Mouse (Mus musculus) heart, postnatal 25 days (tissue): Measurements from ENCODE around the gene Golt1b. TPM values are rescaled to one million over a fixed set of nuclear protein-coding genes. Genes with fewer than 3 reads are reported as not detected.
"Not testable (repeated sequence)": the region's sequence is repeated elsewhere in the genome, so short reads cannot be mapped to it uniquely, and the experiment has no call there.

ENCODE experiments used
- DNase-seq: peaks from one replicate; pipeline ENCODE4 v3.0.0; 2022; ENCODE audit warnings: low spot score
- intact Hi-C: fragments of 180-260 bp; cut with DNase I; formaldehyde crosslinking; loops from one replicate; pipeline ENCODE4 v1.15.1; 2025
- total RNA-seq, 2 experiments: library from RNA; stranded (reverse); gene quantifications; 2 replicates each; pipeline ENCODE4 v1.2.3; 2021

Golt1b gene
- total RNA-seq: 10 to 100 TPM; 15.2 to 21.6 TPM

DNA sequence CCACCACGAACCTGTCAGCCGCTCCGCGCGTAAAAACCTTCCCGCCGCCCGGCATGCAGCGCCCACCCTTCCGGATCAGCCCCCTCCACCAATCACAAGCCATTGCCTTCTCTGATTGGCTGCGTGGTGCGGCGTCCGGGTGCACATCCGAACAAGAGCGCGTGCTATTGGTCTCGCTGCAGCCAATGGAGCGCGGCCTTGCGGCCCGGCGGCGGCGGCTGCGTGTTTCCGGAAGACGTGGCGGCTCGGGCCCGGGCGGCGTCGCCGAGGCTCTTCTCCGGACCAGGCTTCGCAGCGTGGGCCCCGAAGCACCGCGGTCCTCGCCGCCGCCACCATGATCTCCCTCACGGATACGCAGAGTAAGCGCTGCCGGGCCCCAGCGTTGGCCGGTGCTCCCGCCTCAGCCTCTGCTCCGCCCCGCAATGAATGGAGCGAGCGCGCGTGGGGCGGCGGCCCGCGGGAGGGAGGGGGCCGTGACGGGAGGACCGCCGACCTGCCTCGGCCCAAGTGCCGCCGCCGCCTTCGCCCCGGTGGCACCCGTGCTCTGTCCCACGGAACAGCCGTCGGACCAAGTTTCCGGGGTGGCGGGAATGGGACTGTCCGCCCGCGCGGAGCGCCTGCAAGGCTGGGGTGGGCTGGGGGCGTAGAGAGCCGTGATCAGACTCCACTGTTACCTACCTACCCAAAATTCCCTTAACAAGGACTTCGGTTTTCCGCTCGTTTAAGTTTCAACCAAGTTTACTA lies at the start of gene Golt1b, which contains the start of gene Recql:
Gene Golt1b, plus strand, starts transcription at position 211 of the 744 bp plus-strand sequence.
Gene Recql, minus strand, starts transcription at position 77 of the 744 bp plus-strand sequence.
- intact Hi-C loops: loop anchor here (5.0 kb wide), 2 partner anchors 130 to 370 kb away; partner anchors contain the start of gene Cmas
- peak; percentile 98 for DNase-seq

DNA sequence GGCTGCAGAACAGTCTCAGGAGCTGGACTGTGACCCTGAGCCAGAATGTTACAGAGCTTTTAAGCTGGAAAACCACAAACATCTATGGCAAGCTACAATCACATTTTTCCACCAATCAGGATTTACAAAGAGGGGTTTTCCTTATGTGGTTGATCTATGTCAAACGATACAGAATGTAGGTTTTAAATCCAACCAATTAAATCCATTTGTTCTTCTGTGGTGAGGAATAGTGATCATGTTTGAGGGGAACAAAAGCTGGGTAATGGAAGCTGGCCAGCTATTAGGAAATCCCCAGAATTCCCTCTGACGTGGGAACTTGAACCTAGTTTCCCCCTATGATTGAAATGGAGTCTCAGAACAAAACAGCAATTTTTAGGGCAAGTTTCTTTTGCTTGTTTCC lies 48.1 kb upstream of the Golt1b start:
- DNase-seq: no peak

DNA sequence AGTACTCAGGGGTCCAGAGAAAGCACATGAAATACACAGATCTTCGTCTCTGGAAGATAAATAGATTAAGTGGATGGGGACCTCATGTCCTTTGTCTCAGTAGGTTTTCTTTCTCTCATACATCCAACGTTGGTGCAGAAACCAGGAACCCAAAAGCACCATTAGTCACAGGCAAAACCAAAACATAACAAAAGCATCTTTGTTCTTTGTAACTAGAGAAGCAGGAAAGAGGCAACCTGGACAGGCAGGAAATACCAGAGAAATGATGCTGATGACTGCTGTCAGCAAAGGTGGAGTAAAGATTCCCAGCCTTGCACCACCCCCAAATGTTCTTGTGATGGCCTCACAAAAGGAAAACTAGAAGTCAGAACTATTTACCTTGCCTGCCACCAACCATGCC lies 47.4 kb upstream of the Golt1b start:
- intact Hi-C loops: no loop called here
- no peak for DNase-seq

More for the DNA sequence above, 48.1 kb upstream of the Golt1b start:
- intact Hi-C loops: no loop called here

DNA sequence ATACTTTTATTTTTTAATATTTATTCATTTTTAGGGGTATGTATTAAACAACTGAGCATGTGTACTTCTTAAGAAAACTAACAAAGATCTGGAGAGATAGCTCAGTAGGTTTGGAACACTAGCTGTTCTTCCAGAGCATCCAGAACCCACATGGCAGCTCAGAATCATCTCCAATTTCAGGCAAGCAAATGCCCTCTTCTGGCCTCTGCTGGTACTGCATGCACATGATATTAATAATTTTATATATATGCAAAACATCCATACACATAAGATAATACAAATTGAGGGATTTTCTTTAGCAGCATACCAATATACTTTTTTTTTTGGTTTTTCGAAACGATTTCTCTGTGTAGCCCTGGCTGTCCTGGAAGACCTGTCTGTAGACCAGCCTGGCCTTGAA lies 43.5 kb upstream of the Golt1b start:
- DNase-seq: no peak
- intact Hi-C loops: loop anchor here (10.0 kb wide), 1 partner anchor 411 kb away; the partner anchor contains the start of gene Cmas

DNA sequence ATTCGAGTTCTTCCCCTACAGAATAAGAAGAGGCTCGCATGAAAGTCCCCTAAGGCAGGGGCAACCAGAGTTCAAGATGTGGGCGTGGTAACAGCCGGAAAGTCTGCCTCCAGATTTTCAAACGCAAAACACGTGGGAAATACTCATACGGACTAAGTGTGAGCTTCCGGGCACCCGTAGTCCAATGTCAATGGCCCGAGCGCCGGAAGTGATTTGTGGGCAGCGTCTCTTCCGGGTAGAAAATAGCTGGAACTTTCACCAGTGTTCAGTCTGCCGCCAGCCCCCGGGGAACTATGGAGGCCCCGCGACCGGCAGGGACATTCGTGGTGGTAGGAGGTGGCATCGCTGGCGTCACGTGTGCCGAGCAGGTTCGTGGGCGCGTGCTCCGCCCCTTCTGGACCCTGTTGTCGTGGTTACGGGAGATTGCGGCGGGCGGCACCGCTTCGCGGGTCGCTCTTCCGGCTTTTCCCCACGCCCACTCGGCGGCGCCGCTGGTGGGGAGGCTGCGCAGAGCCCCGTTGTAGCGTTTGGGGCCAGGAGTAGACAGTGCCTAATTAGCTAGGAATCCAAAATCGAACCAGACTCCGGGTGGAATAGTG lies 41.5 kb upstream of the Golt1b start, which contains the start of gene Pyroxd1:
Gene Pyroxd1, plus strand, starts transcription at position 215 of the 599 bp plus-strand sequence.
- DNase-seq: peak; percentile 62
- intact Hi-C loops: loop anchor here (5.0 to 10.0 kb wide), 2 partner anchors 162 to 409 kb away; partner anchors contain the start of genes Cmas and Ldhb

DNA sequence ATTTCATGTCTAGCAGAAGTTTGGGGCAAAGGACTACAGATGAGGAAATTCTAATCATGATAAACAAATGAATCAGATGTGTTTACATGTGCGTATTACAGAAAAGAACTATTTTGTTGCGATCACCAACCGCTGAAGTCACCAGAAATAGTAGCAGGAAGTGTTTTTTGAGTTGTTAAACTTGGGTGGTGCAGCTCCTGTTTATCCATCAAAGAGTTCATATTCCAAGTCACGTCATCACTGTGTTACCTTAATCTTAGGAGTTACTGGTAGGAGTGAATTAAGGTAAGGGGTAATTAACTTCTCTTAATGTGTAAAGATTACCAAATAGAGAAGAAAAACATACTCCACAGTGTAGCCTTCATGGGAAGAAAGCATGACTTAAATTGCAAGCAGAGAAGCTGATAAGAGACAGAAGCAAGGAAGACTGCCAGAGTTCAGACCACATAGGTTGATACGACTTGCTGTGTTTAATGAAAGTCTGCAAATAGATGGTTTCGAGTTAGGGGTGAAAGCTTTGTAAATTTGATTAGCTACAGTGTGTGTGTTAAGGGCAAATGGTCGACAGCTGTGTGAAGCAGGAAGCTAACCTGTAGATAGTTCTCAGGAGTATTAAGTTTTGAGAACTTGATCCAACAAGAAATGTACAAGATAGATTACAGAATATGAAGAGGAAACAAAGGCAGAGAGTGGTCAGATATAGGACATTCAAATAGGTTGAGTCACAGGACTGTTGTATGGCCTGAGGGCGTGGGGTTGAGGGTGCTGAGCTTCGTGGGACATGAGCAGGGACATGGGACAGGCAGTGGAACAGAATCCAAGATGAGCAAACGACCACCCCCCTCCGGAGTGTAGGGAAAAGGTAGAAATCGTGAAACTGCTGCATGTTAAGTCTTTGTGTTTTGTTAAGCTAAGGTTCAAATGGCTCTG lies 40.6 kb upstream of the Golt1b start:
- no peak for DNase-seq
- intact Hi-C loops: loop anchor here (5.0 to 10.0 kb wide), 2 partner anchors 161 to 408 kb away; partner anchors contain the start of genes Cmas and Ldhb

DNA sequence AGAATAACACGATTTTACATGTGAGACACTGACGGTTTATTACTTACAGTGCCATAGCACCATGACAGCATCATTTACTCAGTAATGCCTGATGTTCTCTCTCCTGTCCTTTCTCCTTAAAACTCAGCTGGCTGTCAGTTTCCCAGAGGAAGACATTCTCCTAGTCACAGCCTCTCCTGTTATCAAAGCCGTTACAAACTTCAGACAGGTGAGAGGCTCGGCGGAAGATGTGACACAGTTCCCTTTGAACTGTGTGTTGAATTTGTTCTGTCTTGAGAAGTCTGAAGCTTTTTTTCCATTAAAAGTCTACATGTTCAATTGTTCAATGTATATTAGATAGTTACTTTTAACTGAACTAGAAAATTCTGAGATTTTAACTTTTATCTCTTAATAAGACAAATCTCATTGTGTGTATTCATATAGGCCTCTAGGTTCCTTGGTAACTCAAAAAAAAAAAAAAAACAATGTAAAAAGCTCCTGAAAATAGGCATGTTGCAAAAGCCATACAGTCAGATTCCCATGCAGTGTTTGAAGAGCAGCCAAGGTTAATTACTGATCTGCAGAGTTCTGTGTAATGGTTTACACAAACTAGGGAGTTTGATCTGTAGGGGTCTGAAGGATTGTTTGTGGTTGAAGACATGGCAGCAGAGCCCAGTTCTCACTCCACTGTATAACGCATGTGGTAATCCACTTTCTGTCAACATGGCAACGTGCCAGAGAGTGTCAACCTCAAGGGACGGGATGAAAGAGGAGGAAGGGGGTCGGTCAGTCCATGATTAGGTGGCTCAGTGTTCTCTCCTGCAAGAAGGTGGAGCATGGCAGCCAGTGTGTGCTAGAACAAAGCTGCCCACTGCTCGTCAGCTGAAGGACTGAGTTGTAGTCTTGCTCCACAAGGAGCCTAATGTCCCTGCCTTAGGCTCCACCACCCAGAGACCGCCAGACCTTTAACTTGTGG lies 39.3 kb upstream of the Golt1b start:
- no peak for DNase-seq

DNA sequence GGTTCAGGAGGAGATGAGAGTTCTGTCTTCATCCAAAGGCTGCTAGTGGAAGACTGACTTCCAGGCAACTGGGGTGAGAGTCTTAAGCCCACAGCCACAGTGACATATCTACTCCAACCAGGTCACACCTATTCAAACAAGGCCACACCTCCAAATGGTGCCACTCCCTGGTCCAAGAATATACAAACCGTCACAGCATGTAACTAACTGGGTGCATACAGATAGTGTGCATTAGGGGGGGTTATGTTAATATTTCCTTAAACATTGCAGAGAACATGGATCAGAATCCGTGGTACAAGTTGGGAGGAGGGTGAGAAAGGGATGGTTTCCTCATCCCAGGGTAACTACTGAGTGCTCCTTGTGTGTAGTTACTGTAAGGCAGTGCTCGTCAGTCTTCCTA lies 34.9 kb upstream of the Golt1b start:
- DNase-seq, intact Hi-C loops: not testable (repeated sequence)

More for the DNA sequence above, 39.3 kb upstream of the Golt1b start:
- intact Hi-C loops: loop anchor here (5.0 to 10.0 kb wide), 2 partner anchors 160 to 407 kb away; partner anchors contain the start of genes Cmas and Ldhb

DNA sequence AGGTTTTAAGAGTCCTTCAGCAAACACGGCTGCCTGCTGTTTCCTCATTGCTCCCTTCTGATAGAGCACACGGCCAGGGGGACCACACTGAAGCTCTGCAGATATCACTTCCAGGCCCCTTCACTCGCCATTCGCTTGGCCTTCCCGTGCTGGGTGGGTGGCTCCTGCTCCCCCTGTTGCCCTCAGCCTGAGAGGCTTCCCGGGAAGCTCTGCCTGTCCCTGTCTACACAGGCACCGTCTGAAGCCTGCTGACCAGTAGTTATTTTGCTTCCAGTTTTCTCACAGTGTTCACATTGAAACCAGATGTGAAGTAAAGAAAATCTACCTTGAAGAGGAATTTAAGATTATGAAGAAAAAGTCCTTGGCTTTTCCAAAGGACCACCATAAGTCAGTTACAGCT lies 29.9 kb upstream of the Golt1b start:
- DNase-seq: no peak
- intact Hi-C loops: no loop called here

DNA sequence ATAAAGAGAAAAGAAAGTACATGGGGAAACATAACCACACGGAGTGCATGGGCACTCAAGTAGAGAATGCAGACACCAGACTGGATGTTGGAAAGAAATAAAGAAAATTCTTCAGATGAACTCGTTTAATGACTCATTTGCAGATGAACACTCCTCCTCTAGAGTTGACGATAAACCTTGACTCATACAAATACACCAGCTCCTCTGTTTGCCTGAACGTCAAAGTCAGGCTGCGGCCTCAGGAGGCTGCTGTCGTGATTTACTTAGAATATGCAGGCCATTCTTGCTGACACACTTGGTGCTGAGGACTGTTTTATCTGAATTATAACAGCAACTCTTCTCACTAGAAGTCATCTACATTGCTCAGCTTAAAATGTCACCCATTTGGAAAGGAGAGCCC lies 25.0 kb upstream of the Golt1b start:
- intact Hi-C loops: loop anchor here (5.0 kb wide), 1 partner anchor 155 kb away; no protein-coding TSS in a partner anchor

DNA sequence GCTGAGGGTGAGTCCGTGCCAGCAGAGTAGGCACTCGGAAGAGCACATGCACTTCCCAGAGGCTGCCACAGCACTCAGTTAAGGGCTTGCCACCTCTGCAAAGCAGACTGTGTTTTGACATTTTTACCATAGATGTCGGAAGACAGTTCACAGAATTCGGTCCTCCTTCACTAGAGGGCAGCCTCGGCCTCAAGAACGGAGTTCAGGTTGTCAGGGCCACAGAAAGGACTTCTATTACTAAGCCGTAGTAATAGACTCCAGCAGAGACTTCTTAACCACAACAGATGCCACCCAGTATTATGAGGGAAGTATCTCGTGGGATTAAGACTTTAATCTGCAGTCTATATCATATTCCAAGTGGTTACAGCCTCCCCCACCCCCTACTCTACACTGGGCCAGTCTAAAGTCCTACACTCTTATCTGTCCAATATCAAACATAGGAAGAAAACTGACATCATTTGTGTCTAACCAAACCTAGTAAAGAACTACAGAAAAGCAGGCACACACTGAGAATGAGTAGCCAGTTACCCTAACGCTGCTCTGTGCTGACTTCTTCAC lies 23.9 kb upstream of the Golt1b start:
- DNase-seq: no peak
- intact Hi-C loops: loop anchor here (5.0 kb wide), 1 partner anchor 154 kb away; no protein-coding TSS in a partner anchor

More for the DNA sequence above, 25.0 kb upstream of the Golt1b start:
- no peak for DNase-seq

DNA sequence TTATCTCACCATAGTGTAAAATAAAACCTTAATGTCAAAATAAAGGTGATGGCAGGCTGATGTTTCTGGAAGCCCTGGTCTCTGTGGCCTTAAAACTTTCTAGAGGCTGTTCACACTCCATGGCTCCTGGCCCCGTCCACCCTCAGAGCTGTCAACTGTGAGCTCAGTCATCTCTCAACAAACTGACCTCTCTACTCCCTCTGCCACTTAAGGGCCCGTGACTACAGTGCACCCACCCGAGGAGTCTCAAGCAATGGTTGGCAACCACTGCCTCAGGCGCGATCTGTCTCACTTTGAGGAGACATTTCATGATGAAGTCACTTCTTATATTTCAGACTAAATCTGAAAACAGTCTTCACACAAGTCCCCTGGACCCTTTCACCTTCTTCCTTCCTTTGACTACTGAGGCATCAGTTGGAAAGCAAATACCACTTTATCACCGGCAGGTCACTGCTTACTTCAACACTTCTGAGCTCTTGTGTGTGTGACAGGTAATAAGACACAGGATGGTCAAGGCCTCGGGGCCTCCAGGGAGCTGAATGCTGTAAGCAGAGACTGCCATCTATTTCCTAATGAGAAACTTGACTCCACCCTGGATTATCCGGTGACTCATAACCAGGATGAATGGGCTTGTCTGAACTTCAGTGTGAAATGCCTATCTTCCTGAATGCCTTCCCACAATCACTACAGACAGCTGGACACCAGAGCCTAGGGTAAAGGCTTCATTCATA lies 21.1 kb upstream of the Golt1b start:
- no peak for DNase-seq
- intact Hi-C loops: no loop called here

DNA sequence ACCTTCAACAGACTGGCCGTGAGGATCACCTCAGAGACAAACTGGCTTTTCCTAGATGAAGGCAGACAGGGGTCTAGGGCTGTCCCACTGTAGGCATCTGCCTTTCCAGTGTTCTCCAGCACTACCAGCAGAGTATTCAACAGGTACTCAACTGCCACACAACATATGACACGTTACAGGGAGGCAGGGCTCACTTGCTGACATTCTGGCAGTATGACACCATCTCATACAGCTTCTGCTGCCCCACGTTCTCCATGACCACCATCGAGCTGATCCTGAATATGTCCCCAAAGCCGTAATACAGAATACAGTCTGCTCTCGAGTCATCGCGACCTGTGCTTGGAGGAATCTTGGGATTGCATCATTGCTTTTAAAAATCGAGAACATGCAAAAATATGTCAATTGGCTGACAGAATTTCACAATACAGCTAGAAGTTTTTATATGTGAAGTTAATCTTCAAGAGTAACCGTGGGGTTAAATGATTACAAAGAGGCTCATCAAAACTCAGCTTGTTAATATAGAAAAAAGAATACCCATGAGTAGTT lies 20.5 kb upstream of the Golt1b start:
- no peak for DNase-seq
- intact Hi-C loops: no loop called here

DNA sequence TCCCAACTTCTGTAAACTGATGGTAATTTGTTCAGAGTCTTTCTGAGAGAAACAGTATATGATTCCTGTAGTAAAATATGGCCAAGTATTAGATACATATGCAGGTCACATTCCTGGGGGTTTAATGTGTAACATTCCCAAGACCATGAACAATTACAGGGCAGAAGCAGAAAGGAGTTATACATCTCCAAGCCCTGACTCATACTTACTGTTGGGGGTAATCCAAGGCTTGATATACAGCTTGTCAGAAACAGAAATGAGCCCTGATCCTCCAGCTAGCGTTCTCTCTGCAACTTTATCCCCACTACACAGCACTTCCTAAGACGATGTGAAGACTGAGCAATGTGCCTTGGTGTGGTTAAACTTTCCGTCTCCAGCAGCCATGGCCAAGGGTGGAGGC lies 19.5 kb upstream of the Golt1b start:
- DNase-seq: no peak
- intact Hi-C loops: no loop called here

DNA sequence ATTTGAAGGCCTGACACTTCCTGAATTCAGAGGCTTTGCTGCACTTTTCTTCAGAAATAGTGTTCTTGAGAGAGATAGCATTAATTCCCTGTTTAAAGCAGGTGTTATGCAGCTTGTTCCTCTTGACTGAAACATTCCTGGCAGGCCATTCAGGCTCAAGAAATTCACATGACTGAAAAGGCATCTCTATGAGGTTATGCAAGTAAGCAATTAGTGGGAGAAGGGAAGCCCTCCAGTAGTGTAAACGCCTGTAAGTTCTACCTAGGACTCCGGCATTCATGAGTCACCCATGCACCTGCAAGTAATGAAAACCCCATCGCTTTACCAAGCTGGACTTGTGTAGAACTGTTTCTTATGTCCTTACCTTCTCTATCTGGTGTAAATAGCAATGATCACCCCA lies 17.5 kb upstream of the Golt1b start:
- DNase-seq: no peak
- intact Hi-C loops: no loop called here

DNA sequence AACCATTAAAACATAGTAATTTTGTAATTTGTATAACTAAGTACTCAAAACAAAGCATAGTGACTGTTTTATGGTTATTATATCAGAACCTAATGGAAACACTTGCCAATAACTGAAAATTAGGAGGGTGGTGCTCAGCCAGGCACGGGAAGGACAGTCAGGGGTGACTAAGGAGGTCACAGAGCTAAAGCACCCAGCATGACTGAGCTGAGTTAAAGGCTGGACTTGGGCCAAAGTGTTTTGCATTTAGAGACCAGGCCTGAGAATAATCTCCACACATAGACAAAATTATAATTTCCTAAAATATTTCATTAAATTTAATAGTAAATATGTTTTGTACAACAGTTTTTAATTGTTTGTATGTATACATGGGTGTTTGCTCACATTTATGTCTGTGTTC lies 9.9 kb upstream of the Golt1b start:
- intact Hi-C loops: no loop called here
- no peak for DNase-seq

DNA sequence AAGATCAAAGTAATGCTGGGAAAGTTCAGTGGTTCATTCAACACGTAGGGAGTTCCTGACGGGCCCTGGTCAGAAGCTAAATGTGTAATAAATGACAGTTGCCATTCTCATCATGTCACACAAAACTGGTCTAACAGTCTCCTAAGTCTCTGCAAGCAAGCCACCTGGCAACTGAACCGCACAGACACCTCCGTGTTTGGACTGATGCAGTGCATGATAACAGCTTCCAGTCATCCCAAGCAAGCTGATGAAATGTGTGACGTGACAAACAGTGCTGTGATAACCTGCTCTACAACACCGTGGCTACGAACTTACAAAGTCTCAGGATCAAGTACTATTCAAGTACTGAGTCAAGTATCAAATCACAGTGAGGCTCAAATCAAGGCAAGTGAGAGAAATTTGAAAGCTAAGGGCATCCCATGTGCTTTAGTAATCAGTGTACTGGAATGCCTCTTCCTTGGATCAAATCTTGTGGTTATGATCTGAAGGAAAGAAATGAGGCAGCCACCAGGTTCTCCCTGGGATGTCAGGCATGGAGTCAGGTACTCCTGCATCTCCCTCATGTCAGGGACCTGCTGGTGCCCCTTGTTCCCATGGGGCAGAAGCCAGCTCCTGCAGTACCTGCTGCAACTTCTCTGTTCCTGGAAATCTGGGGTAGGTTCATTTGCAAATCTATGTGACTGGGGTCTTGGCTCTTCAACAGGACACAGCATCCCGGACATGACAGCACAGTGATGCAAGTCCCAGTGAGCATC lies 8.3 kb upstream of the Golt1b start:
- DNase-seq: no peak
- intact Hi-C loops: no loop called here
